In the genomic region with DNA sequence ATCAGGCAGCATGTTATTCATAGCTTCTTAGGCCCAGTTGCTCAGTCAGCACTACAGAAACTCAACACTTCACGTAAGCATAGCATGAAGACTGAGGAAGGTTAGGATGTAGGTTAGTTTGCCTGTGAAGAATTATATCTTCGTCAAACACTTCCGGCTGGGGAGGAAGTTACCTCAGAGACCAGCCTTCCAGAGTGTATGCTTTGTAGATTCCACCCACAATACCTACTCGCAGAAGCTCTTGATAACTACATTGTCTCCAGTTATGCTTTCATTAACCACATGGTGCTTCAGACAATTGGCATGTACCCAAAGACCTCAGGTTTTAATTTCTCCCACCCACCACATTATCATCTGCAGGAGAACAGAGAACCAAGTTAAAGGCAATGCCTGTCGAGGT, we compare ENCODE assay signal across 21 mouse cellular contexts.
DNase-seq lines count a peak whose midpoint lies in the region; ATAC-seq and TF ChIP-seq lines count a peak whose summit lies in the region.
"Had no signal": no experiment of that assay in that cellular context is flagged by ENCODE, and none has a peak within 500 bp of the region (broad histone marks: within the 10 kb centered on the region; RNA-seq: fewer than 3 reads in every experiment).

No protein-coding gene starts in this region.

- no peak for TF ChIP-seq CTCF in MEL (IDR thresholded peaks at IDR 0.05 in 2 of 3, conservative IDR thresholded peaks at IDR 0.05 in 1 of 3; ENCODE audit: control insufficient read depth in 1 of 3, insufficient read depth in 1 of 3, low read depth in 2 of 3, low read length in 3 of 3, poor library complexity in 1 of 3, severe bottlenecking in 1 of 3)
- TF ChIP-seq CTCF in heart, adult 2 months (IDR thresholded peaks at IDR 0.05): no peak

- TF ChIP-seq EP300 in MEL (IDR thresholded peaks at IDR 0.05; ENCODE audit: low read depth in 1 of 2, low read length in 2 of 2): peak; percentile 29 to 36; a peak in 1 of 4 replicates
- no peak for TF ChIP-seq EP300 in heart, adult 2 months (IDR thresholded peaks at IDR 0.05; ENCODE audit: insufficient read depth, low read depth, low read length)

- peak; percentile 21 for ATAC-seq in inflammation-experienced regulatory T-cells, adult 6 months
- ATAC-seq: forebrain, embryonic 13.5 days; forebrain, embryonic 15.5 days; forebrain, postnatal 0 days had no signal

- peaks cover 2 to 5% of the 10 kb centered on the region in 2 experiments; a peak in 3 of 4 replicates for H3K27me3 ChIP-seq in MEL (ENCODE audit: control insufficient read depth in 1 of 2, insufficient read depth in 2 of 2, low read length in 2 of 2)
- no peaks in the 10 kb centered on the region for H3K27me3 ChIP-seq in heart, adult 2 months (ENCODE audit: control insufficient read depth, insufficient read depth, low read length)
- H3K27me3 ChIP-seq: embryonic facial prominence, embryonic 13.5 days; embryonic facial prominence, embryonic 15.5 days; forebrain, embryonic 13.5 days; forebrain, embryonic 15.5 days had no signal

- TF ChIP-seq RAD21 in MEL (IDR thresholded peaks at IDR 0.05; ENCODE audit: low read depth, low read length): no peak

- no peaks in the 10 kb centered on the region for H3K9me3 ChIP-seq in MEL (replicated peaks; ENCODE audit: insufficient read depth, low read length)
- H3K9me3 ChIP-seq: embryonic facial prominence, embryonic 13.5 days; embryonic facial prominence, embryonic 15.5 days; forebrain, embryonic 13.5 days; forebrain, embryonic 15.5 days had no signal

- H3K4me1 ChIP-seq in MEL (ENCODE audit: control insufficient read depth in 1 of 2, insufficient read depth in 2 of 2, low read length in 2 of 2): peaks cover 10 to 19% of the 10 kb centered on the region in 2 experiments
- H3K4me1 ChIP-seq in heart, adult 2 months (ENCODE audit: control insufficient read depth, insufficient read depth, low read length): no peaks in the 10 kb centered on the region
- H3K4me1 ChIP-seq: embryonic facial prominence, embryonic 13.5 days; embryonic facial prominence, embryonic 15.5 days; forebrain, embryonic 13.5 days; forebrain, embryonic 15.5 days had no signal

- intact Hi-C loops in heart, adult 2 months (cut with DNase I): no loop called here

- H3K79me2 ChIP-seq in MEL (ENCODE audit: control insufficient read depth, insufficient read depth, low read length, poor library complexity): no peaks in the 10 kb centered on the region
- no peaks in the 10 kb centered on the region for H3K79me2 ChIP-seq in heart, adult 2 months (replicated peaks; ENCODE audit: control insufficient read depth, insufficient read depth, low read length)

- no peak for TF ChIP-seq POLR2A in MEL (IDR thresholded peaks at IDR 0.05; ENCODE audit: control insufficient read depth in 1 of 2, insufficient read depth in 1 of 2, low read depth in 1 of 2, low read length in 2 of 2, poor library complexity in 1 of 2)
- TF ChIP-seq POLR2A in heart, adult 2 months (IDR thresholded peaks at IDR 0.05; ENCODE audit: insufficient read depth, low read depth, low read length): no peak

- no peak overlapping the region for H3K4me3 ChIP-seq in MEL (ENCODE audit: control insufficient read depth in 1 of 2, insufficient read depth in 1 of 2, low read depth in 2 of 2, low read length in 2 of 2)
- H3K4me3 ChIP-seq in heart, adult 2 months: no peak overlapping the region
- H3K4me3 ChIP-seq: embryonic facial prominence, embryonic 13.5 days; embryonic facial prominence, embryonic 15.5 days; forebrain, embryonic 13.5 days; forebrain, embryonic 15.5 days had no signal

- DNase-seq in MEL (ENCODE audit: low read depth, low spot score) (peak; percentile 58), MEL-GATA-1-ER (ENCODE audit: extremely low read depth, low read depth) (peak; percentile 11)
- DNase-seq in cerebellum, postnatal 4 days (ENCODE audit: low spot score in 2 of 2): no peak
- DNase-seq in frontal cortex, postnatal 10 days (ENCODE audit: low spot score in 2 of 2): no peak
- DNase-seq in heart, adult 2 months: no peak
- DNase-seq: adrenal gland, adult 2 months; adrenal gland, postnatal 10 days; adrenal gland, postnatal 25 days; cerebellum, adult 11 months; cerebellum, adult 18-20 months; cerebellum, adult 8-10 months; cerebellum, adult 9-11 months; cerebellum, postnatal 14 days; cerebellum, postnatal 36 days; embryo, embryonic 11 days; forebrain, postnatal 0 days had no signal

- WGBS in heart, adult 2 months: 54% methylated on average over 5 of the region's 5 CpGs

- peaks cover 0 to 10% of the 10 kb centered on the region in 2 experiments; a peak in 2 of 4 replicates for H3K36me3 ChIP-seq in MEL (ENCODE audit: control insufficient read depth in 1 of 2, insufficient read depth in 2 of 2, low read length in 2 of 2)
- H3K36me3 ChIP-seq in heart, adult 2 months (ENCODE audit: control insufficient read depth, insufficient read depth, low read length): no peaks in the 10 kb centered on the region
- H3K36me3 ChIP-seq: embryonic facial prominence, embryonic 13.5 days; embryonic facial prominence, embryonic 15.5 days; forebrain, embryonic 15.5 days had no signal

- no peak overlapping the region for H3K9ac ChIP-seq in MEL (ENCODE audit: control insufficient read depth, low read depth, low read length, poor library complexity, severe bottlenecking)
- H3K9ac ChIP-seq in heart, adult 2 months (ENCODE audit: low read depth, low read length): no peak overlapping the region
- H3K9ac ChIP-seq: embryonic facial prominence, embryonic 13.5 days; embryonic facial prominence, embryonic 15.5 days; forebrain, embryonic 13.5 days; forebrain, embryonic 15.5 days; forebrain, postnatal 0 days had no signal

- H3K27ac ChIP-seq in MEL (ENCODE audit: control insufficient read depth, low read depth, low read length): 0 out of 2 replicates have a peak overlapping the region, but pooled peaks have one; percentile 7
- no peak overlapping the region for H3K27ac ChIP-seq in heart, adult 2 months
- H3K27ac ChIP-seq: embryonic facial prominence, embryonic 13.5 days; embryonic facial prominence, embryonic 15.5 days; forebrain, embryonic 13.5 days; forebrain, embryonic 15.5 days had no signal

TF ChIP-seq in MEL, 35 proteins besides CTCF, POLR2A, EP300 and RAD21:
- TF ChIP-seq MAZ (IDR thresholded peaks at IDR 0.05; ENCODE audit: low read depth, low read length) (no peak), ETS1 (IDR thresholded peaks at IDR 0.05; ENCODE audit: low read depth, low read length) (peak; percentile 43; the same call in 1 of the 2 replicates), NRF1 (IDR thresholded peaks at IDR 0.05; ENCODE audit: insufficient read depth, low read depth, low read length, poor library complexity, severe bottlenecking) (no peak), MAX (IDR thresholded peaks at IDR 0.05; ENCODE audit: low read length) (peak; percentile 60)

Comparison
In these comparisons a context has a peak if more than half of its experiments do, and no peak if none do; other contexts are left out.
1. DNase-seq: peak in MEL (single experiment) and MEL-GATA-1-ER (single experiment); none in cerebellum, postnatal 4 days (0 of 2), frontal cortex, postnatal 10 days (0 of 2) and heart, adult 2 months (0 of 2).